Mouse (Mus musculus): Measurements from ENCODE around the gene Rab43.

GRCm38 (mm10) chr6:87748078-87748477 is 63.9 kb downstream of the Rab43 start:
- no peak for TF ChIP-seq TAL1 (IDR thresholded peaks at IDR 0.05; ENCODE audit: low read length)
- TF ChIP-seq GATA1 (IDR thresholded peaks at IDR 0.05; ENCODE audit: low read length), result no peak
